ENCODE assay signal across 8 mouse cellular contexts in genomic region chr7:143583956-143584355, GRCm38 (mm10). TPM values are rescaled to one million over a fixed set of nuclear protein-coding genes. Genes with fewer than 3 reads are reported as not detected.
DNase-seq lines count a peak whose midpoint lies in the region; ATAC-seq and TF ChIP-seq lines count a peak whose summit lies in the region.

No protein-coding gene starts in this region.

- WGBS in forebrain, postnatal 0 days, result 36% methylated on average over 3 of the region's 3 CpGs
- WGBS in forebrain, embryonic 16.5 days, result 30% methylated on average over 3 of the region's 3 CpGs
- WGBS in bone marrow, adult 2 months, result 21% methylated on average over 3 of the region's 3 CpGs

- ATAC-seq in forebrain, postnatal 0 days, result no peak
- ATAC-seq in forebrain, embryonic 16.5 days, result no peak

- H3K9me3 ChIP-seq in forebrain, postnatal 0 days (ENCODE audit: low read length), result no peaks in the 10 kb centered on the region
- no peaks in the 10 kb centered on the region for H3K9me3 ChIP-seq in forebrain, embryonic 16.5 days (ENCODE audit: control insufficient read depth, low read length)

- H3K4me3 ChIP-seq in forebrain, postnatal 0 days (ENCODE audit: low read depth, low read length), result no peak overlapping the region
- no peak overlapping the region for H3K4me3 ChIP-seq in forebrain, embryonic 16.5 days (replicated peaks; ENCODE audit: low read length)
- H3K4me3 ChIP-seq in bone marrow, adult 2 months (replicated peaks; ENCODE audit: control insufficient read depth, low read depth, low read length), result no peak overlapping the region

- no peaks in the 10 kb centered on the region for H3K4me1 ChIP-seq in forebrain, postnatal 0 days (ENCODE audit: insufficient read depth)
- H3K4me1 ChIP-seq in forebrain, embryonic 16.5 days (replicated peaks; ENCODE audit: control insufficient read depth, insufficient read depth, low read length), result no peaks in the 10 kb centered on the region
- no peaks in the 10 kb centered on the region for H3K4me1 ChIP-seq in bone marrow, adult 2 months (ENCODE audit: control insufficient read depth, insufficient read depth, low read length)

- no peak for TF ChIP-seq POLR2A in bone marrow, adult 2 months (IDR thresholded peaks at IDR 0.05; ENCODE audit: borderline replicate concordance, control insufficient read depth, low read depth, low read length)

- peaks cover 66% of the 10 kb centered on the region for H3K36me3 ChIP-seq in forebrain, postnatal 0 days (ENCODE audit: insufficient read depth)
- H3K36me3 ChIP-seq in forebrain, embryonic 16.5 days (ENCODE audit: control insufficient read depth, insufficient read depth), result peaks cover 26% of the 10 kb centered on the region

- no peaks in the 10 kb centered on the region for H3K27me3 ChIP-seq in forebrain, postnatal 0 days (ENCODE audit: insufficient read depth, low read length)
- H3K27me3 ChIP-seq in forebrain, embryonic 16.5 days (replicated peaks; ENCODE audit: control insufficient read depth, insufficient read depth, low read length), result no peaks in the 10 kb centered on the region

- DNase-seq in forebrain, postnatal 0 days, result peak; percentile 53
- peak; percentile 89 for DNase-seq in CD4-positive, CD25-positive, alpha-beta regulatory T cell, adult 2 months (ENCODE audit: low read depth, low spot score)
- peak; percentile 29 for DNase-seq in fibroblast of lung, adult 2 months (ENCODE audit: low read depth)
- DNase-seq in kidney, postnatal 14 days, result peak; percentile 70
- peak; percentile 77 for DNase-seq in lung, postnatal 36 days
- peak; percentile 40 to 70 for DNase-seq in spleen, postnatal 14 days (ENCODE audit: low spot score in 2 of 2)

- no peak overlapping the region for H3K9ac ChIP-seq in forebrain, postnatal 0 days
- H3K9ac ChIP-seq in forebrain, embryonic 16.5 days (replicated peaks; ENCODE audit: low read depth, low read length), result no peak overlapping the region

- no peak overlapping the region for H3K4me2 ChIP-seq in forebrain, postnatal 0 days (ENCODE audit: low read depth)
- H3K4me2 ChIP-seq in forebrain, embryonic 16.5 days (ENCODE audit: low read length), result no peak overlapping the region

- no peak overlapping the region for H3K27ac ChIP-seq in forebrain, postnatal 0 days (ENCODE audit: low read depth, low read length)
- H3K27ac ChIP-seq in forebrain, embryonic 16.5 days (ENCODE audit: low read length), result no peak overlapping the region
- H3K27ac ChIP-seq in bone marrow, adult 2 months (ENCODE audit: control insufficient read depth, insufficient read depth, low read depth, low read length, poor library complexity), result no peak overlapping the region

- peak; percentile 78 for TF ChIP-seq CTCF in forebrain, postnatal 0 days (IDR thresholded peaks at IDR 0.05; ENCODE audit: low read depth)
- peak; percentile 93 for TF ChIP-seq CTCF in bone marrow, adult 2 months (IDR thresholded peaks at IDR 0.05; ENCODE audit: control insufficient read depth, insufficient read depth, low read length)

RNA-seq across cellular contexts. Expression of gene Cars, which starts 15.9 kb away (rescaled TPM):
- 51.5 and 68.1 TPM in 2 replicates for total RNA-seq in forebrain, postnatal 0 days (2014; rRNA removed)
- polyA plus RNA-seq in forebrain, postnatal 0 days (2015; fragmentation: Nextera tagmentation; extraction: Ambion mirVana), result 58.2 and 74.9 TPM in 2 replicates
- polyA plus RNA-seq in forebrain, embryonic 16.5 days (2015; fragmentation: Nextera tagmentation; extraction: Ambion mirVana), result 80.5 and 89.3 TPM in 2 replicates
- 86.2 and 209 TPM in 2 replicates for polyA plus RNA-seq in bone marrow, adult 2 months (2011; ENCODE audit: insufficient read depth, insufficient read length, low replicate concordance, missing spikeins)

RNA-seq across cellular contexts. Expression of gene Nap1l4, which starts 35.0 kb away (rescaled TPM):
- 202 and 216 TPM in 2 replicates for total RNA-seq in forebrain, postnatal 0 days (2014; rRNA removed)
- polyA plus RNA-seq in forebrain, postnatal 0 days (2015; fragmentation: Nextera tagmentation; extraction: Ambion mirVana), result 236 and 258 TPM in 2 replicates
- 361 and 363 TPM in 2 replicates for polyA plus RNA-seq in forebrain, embryonic 16.5 days (2015; fragmentation: Nextera tagmentation; extraction: Ambion mirVana)
- 104 and 143 TPM in 2 replicates for polyA plus RNA-seq in bone marrow, adult 2 months (2011; ENCODE audit: insufficient read depth, insufficient read length, low replicate concordance, missing spikeins)

RNA-seq across cellular contexts. Expression of gene Tnfrsf26, which starts 44.6 kb away (rescaled TPM):
- total RNA-seq in forebrain, postnatal 0 days (2014; rRNA removed), result 0.10 and 0.46 TPM in 2 replicates
- polyA plus RNA-seq in forebrain, postnatal 0 days (2015; fragmentation: Nextera tagmentation; extraction: Ambion mirVana), result 0.11 and 0.16 TPM in 2 replicates
- 0.15 TPM in 1 of 2 replicates, not detected in the other for polyA plus RNA-seq in forebrain, embryonic 16.5 days (2015; fragmentation: Nextera tagmentation; extraction: Ambion mirVana)
- polyA plus RNA-seq in bone marrow, adult 2 months (2011; ENCODE audit: insufficient read depth, insufficient read length, low replicate concordance, missing spikeins), result 2.4 and 4.3 TPM in 2 replicates

Comparison
In these comparisons a context has a peak if more than half of its experiments do, and no peak if none do; other contexts are left out.
1. DNase-seq: peak in every context shown above with its lines; median percentile 89 in CD4-positive, CD25-positive, alpha-beta regulatory T cell, adult 2 months; 77 in lung, postnatal 36 days; 70 in kidney, postnatal 14 days; 55 in spleen, postnatal 14 days; 53 in forebrain, postnatal 0 days; 29 in fibroblast of lung, adult 2 months.